Mouse (Mus musculus): ENCODE data around the gene Fam117b. TPM values are rescaled to one million over a fixed set of nuclear protein-coding genes. Genes with fewer than 3 reads are reported as not detected.

The Fam117b gene
- polyA plus RNA-seq, 1 experiment from 2014 or later: 2.9 TPM

DNA sequence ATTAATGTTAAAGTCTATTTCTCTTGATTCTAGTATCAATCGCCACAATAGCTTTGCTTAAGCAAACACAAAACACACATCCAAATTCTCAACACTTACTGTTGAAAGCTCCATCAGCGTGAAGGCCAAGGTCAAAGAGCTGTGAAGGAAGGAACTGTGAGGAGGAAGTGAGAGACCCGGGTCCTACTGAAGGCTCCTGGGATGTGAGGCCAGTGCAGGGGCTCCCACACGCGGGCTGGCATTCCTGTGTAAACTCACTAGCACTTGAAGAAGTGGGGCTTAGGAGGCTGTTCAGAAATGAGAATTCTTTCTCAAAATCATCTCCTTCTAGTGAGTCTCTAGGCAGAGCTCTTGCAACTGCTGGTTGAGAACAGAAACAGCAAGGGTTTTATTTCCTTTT is 84.5 kb downstream of the Fam117b start:
- ATAC-seq: no peak

DNA sequence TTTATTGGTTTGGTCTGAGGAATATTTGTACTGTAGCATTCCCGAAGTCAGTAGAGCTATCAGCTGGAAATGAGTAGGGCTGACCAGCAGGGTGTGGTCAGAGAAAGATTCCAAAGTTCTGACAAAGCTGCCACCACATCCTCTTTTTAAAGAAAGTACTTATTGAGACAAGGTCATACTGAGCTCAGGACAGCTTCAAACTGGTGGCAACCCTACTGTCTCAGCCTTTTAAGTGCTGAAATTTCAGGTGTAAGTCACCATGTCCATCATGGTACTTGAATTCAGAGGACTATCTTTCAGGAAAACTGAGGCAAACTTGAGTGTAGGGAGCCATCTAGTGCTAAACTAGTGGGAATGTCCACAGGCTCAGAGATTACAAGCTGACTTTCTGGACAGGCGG is 87.5 kb downstream of the Fam117b start:
- no peak overlapping the region for H3K9ac ChIP-seq (ENCODE audit: low read depth, low read length)
- H3K9me3 ChIP-seq (ENCODE audit: control insufficient read depth, low read length): no peaks in the 10 kb centered on the region
- no peak overlapping the region for H3K27ac ChIP-seq (ENCODE audit: low read length)
- H3K4me2 ChIP-seq (ENCODE audit: low read depth, low read length): no peak overlapping the region
- H3K4me1 ChIP-seq (ENCODE audit: control insufficient read depth, insufficient read depth, low read length): no peaks in the 10 kb centered on the region
- H3K27me3 ChIP-seq (replicated peaks; ENCODE audit: control insufficient read depth, insufficient read depth, low read length): no peaks in the 10 kb centered on the region
- no peak overlapping the region for H3K4me3 ChIP-seq (ENCODE audit: low read length)
- no peaks in the 10 kb centered on the region for H3K36me3 ChIP-seq (ENCODE audit: control insufficient read depth, insufficient read depth, low read length)
- no peak for ATAC-seq
- WGBS: 33% methylated on average over 2 of the region's 2 CpGs

More for the DNA sequence above, 84.5 kb downstream of the Fam117b start:
- Histone ChIP-seq H3K27me3 (replicated peaks; ENCODE audit: control insufficient read depth, insufficient read depth, low read length) (no peaks in the 10 kb centered on the region), H3K4me1 (ENCODE audit: control insufficient read depth, insufficient read depth, low read length) (no peaks in the 10 kb centered on the region), H3K27ac (ENCODE audit: low read length) (no peak overlapping the region), H3K36me3 (ENCODE audit: control insufficient read depth, insufficient read depth, low read length) (no peaks in the 10 kb centered on the region), H3K9ac (ENCODE audit: low read depth, low read length) (no peak overlapping the region), H3K9me3 (ENCODE audit: control insufficient read depth, low read length) (no peaks in the 10 kb centered on the region), H3K4me3 (ENCODE audit: low read length) (no peak overlapping the region), H3K4me2 (ENCODE audit: low read depth, low read length) (no peak overlapping the region)
- WGBS: 47% methylated on average over 5 of the region's 5 CpGs

DNA sequence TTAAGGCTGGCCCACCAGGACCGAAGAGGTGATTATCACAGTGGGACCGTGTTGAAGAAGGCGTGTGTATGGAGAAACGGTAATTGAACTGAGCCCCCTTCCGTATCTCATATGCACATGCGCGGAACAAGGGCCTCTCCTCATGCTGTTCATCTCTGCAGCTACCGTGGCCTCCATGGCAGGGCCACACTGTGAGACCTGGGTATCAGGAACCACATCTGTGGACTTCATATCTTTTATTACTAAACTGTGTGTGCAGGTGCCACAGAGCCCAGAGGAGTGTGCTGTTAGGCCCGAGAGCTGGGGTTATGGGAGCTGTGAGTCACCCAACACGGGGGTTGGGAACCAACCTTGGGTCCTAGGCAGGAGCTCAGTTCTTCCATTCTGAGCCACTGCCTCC is 94.5 kb downstream of the Fam117b start:
- Histone ChIP-seq H3K36me3 (ENCODE audit: control insufficient read depth, insufficient read depth, low read length) (no peaks in the 10 kb centered on the region), H3K9ac (ENCODE audit: low read depth, low read length) (no peak overlapping the region), H3K4me1 (ENCODE audit: control insufficient read depth, insufficient read depth, low read length) (no peaks in the 10 kb centered on the region), H3K4me2 (ENCODE audit: low read depth, low read length) (no peak overlapping the region), H3K9me3 (ENCODE audit: control insufficient read depth, low read length) (no peaks in the 10 kb centered on the region), H3K27me3 (replicated peaks; ENCODE audit: control insufficient read depth, insufficient read depth, low read length) (no peaks in the 10 kb centered on the region), H3K27ac (ENCODE audit: low read length) (no peak overlapping the region), H3K4me3 (ENCODE audit: low read length) (no peak overlapping the region)
- no peak for ATAC-seq
- WGBS: 86% methylated on average over 10 of the region's 10 CpGs

DNA sequence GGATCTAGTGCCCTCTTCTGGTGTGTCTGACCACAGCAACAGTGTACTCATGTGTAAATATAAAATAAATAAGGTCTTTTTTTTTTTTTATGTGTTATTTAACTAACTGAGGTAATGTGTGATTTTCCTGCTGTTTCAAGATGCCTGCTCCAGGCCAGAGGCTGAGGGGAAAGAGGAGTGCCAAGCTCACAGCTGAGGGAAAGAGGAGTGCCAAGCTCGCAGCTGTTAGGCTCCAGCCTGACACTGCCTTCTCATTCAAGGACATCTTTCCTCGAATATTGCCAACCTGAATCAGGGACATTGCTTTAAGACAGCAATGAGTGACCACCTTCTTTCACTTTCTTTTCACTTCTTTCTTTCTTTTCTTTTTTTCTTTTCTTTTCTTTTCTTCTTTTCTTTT is 95.9 kb downstream of the Fam117b start:
- no peak for ATAC-seq
- H3K4me3 ChIP-seq (ENCODE audit: low read length): no peak overlapping the region
- H3K4me2 ChIP-seq (ENCODE audit: low read depth, low read length): no peak overlapping the region
- no peaks in the 10 kb centered on the region for H3K36me3 ChIP-seq (ENCODE audit: control insufficient read depth, insufficient read depth, low read length)
- no peaks in the 10 kb centered on the region for H3K27me3 ChIP-seq (replicated peaks; ENCODE audit: control insufficient read depth, insufficient read depth, low read length)
- H3K27ac ChIP-seq (ENCODE audit: low read length): no peak overlapping the region
- no peaks in the 10 kb centered on the region for H3K4me1 ChIP-seq (ENCODE audit: control insufficient read depth, insufficient read depth, low read length)
- WGBS: 68% methylated on average over 2 of the region's 2 CpGs
- H3K9me3 ChIP-seq (ENCODE audit: control insufficient read depth, low read length): no peaks in the 10 kb centered on the region
- H3K9ac ChIP-seq (ENCODE audit: low read depth, low read length): no peak overlapping the region

DNA sequence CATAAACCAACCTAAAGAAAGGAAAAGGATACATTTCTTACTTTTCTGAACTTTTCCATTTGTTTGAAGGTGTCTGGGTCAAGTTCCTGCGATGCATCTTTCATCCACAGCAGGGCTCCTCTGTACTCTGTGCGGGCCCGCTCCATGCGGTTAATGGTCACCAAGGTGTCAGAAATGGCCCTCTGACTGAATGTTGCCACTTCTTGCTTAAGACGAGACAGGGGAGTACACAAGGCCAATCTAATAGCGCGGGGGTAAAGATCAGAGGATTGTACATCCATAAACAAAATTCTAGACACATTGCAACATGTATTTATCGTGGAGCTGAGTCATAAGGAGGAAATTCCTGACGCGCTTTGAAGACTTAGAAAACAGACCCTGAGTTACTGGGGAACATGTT is 101.0 kb downstream of the Fam117b start:
- Histone ChIP-seq H3K4me2 (ENCODE audit: low read depth, low read length) (no peak overlapping the region), H3K4me1 (ENCODE audit: control insufficient read depth, insufficient read depth, low read length) (no peaks in the 10 kb centered on the region), H3K9ac (ENCODE audit: low read depth, low read length) (no peak overlapping the region), H3K27ac (ENCODE audit: low read length) (no peak overlapping the region), H3K27me3 (replicated peaks; ENCODE audit: control insufficient read depth, insufficient read depth, low read length) (no peaks in the 10 kb centered on the region), H3K36me3 (ENCODE audit: control insufficient read depth, insufficient read depth, low read length) (no peaks in the 10 kb centered on the region), H3K9me3 (ENCODE audit: control insufficient read depth, low read length) (no peaks in the 10 kb centered on the region), H3K4me3 (ENCODE audit: low read length) (no peak overlapping the region)
- 88% methylated on average over 10 of the region's 10 CpGs for WGBS
- no peak for ATAC-seq

DNA sequence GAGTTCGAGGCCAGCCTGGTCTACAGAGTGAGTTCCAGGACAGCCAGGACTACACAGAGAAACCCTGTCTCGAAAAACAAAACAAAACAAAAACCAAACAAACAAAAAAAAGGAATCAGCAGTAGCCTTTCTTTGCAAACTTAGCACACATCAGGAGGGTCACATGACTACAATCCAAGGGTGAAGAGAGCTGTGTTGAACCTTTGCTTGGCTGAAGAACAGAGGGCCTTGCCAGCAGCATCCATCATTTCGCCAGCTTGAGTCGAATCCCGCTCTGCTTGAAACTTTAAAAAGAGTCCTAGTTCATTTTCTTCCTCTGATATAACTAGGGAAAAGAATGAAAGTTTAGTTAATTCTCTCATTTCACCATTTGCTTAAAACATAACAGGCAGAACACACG is 102.7 kb downstream of the Fam117b start:
- Histone ChIP-seq H3K9me3 (ENCODE audit: control insufficient read depth, low read length) (no peaks in the 10 kb centered on the region), H3K9ac (ENCODE audit: low read depth, low read length) (no peak overlapping the region), H3K27me3 (replicated peaks; ENCODE audit: control insufficient read depth, insufficient read depth, low read length) (no peaks in the 10 kb centered on the region), H3K36me3 (ENCODE audit: control insufficient read depth, insufficient read depth, low read length) (no peaks in the 10 kb centered on the region), H3K4me3 (ENCODE audit: low read length) (no peak overlapping the region), H3K4me2 (ENCODE audit: low read depth, low read length) (no peak overlapping the region), H3K4me1 (ENCODE audit: control insufficient read depth, insufficient read depth, low read length) (no peaks in the 10 kb centered on the region), H3K27ac (ENCODE audit: low read length) (no peak overlapping the region)
- ATAC-seq: no peak
- WGBS: 81% methylated on average over 6 of the region's 6 CpGs

DNA sequence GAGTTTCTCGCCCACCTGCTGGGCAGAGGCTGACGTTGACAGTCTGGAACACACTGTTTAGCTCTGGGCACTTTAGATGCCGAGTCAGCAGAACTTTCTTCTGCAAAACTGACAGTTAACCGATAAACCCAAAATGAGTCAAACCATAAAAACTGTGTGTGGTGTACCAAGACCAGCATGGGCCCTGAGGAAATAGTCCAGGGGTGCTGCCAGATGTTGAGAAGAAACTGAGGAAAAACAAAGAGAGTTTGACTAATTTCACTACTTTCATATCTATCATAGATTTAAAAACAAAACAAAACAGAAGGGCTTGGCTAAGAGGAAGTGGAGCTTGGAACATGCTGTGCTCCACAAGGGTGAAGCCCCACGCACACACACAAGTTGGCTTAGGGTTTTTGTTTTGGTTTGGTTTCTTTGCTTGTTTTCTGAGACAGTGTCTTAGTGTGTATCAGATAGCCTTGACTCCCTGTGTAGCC is 103.4 kb downstream of the Fam117b start:
- H3K9me3 ChIP-seq (ENCODE audit: control insufficient read depth, low read length): no peaks in the 10 kb centered on the region
- no peaks in the 10 kb centered on the region for H3K27me3 ChIP-seq (replicated peaks; ENCODE audit: control insufficient read depth, insufficient read depth, low read length)
- WGBS: 66% methylated on average over 5 of the region's 5 CpGs
- no peak for ATAC-seq
- no peaks in the 10 kb centered on the region for H3K4me1 ChIP-seq (ENCODE audit: control insufficient read depth, insufficient read depth, low read length)
- H3K36me3 ChIP-seq (ENCODE audit: control insufficient read depth, insufficient read depth, low read length): no peaks in the 10 kb centered on the region
- H3K4me2 ChIP-seq (ENCODE audit: low read depth, low read length): no peak overlapping the region
- H3K9ac ChIP-seq (ENCODE audit: low read depth, low read length): no peak overlapping the region
- H3K27ac ChIP-seq (ENCODE audit: low read length): no peak overlapping the region
- H3K4me3 ChIP-seq (ENCODE audit: low read length): no peak overlapping the region

DNA sequence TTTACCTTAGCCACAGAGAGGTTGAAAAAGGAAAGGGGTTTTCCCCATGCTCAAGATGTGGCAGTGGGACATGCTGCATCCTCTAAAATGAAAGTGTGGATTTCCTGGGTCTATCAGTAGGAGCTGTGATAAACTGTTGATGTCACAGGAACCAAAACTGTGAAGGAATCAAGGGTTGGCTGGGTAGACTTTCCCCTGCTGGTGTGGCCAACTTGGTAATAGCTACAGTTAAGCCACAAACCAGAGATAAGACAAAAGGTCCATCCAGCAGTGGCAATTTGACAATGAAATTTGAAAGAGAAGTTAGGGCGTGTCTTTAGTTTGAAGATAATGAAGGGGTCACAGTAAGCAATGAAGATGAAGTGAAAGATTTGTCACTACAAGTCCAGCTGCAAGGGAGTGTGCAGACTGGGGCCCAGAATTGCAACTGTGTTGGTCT is 104.2 kb downstream of the Fam117b start:
- Histone ChIP-seq H3K27me3 (replicated peaks; ENCODE audit: control insufficient read depth, insufficient read depth, low read length) (no peaks in the 10 kb centered on the region), H3K4me1 (ENCODE audit: control insufficient read depth, insufficient read depth, low read length) (no peaks in the 10 kb centered on the region), H3K4me2 (ENCODE audit: low read depth, low read length) (no peak overlapping the region), H3K27ac (ENCODE audit: low read length) (no peak overlapping the region), H3K36me3 (ENCODE audit: control insufficient read depth, insufficient read depth, low read length) (no peaks in the 10 kb centered on the region), H3K4me3 (ENCODE audit: low read length) (no peak overlapping the region), H3K9me3 (ENCODE audit: control insufficient read depth, low read length) (no peaks in the 10 kb centered on the region), H3K9ac (ENCODE audit: low read depth, low read length) (no peak overlapping the region)
- no peak for ATAC-seq
- WGBS: 88% methylated on average over 1 of the region's 1 CpGs

Measured in intestine, embryonic 16.5 days (tissue).